ENCODE assay signal across 16 mouse cellular contexts in the genomic region with DNA sequence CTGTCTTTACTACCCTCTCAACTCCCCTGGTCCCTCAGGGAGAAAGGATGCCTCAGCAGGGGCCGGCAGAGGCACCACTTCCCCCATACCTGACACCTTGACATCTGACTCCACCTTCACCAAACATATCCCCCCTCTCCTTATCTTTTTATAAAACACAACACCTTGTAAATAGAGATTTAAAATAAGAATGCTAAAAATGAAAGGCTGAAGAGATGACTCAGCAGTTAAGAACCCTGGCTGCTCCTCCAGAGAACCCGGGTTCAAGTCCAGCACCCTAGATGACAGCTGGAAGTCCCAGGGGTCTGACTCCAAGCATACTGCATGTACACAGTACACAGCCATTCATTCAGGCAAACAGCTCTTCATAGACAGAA. TPM values are rescaled to one million over a fixed set of nuclear protein-coding genes. Genes with fewer than 3 reads are reported as not detected.
DNase-seq lines count a peak whose midpoint lies in the region; ATAC-seq and TF ChIP-seq lines count a peak whose summit lies in the region.
"Had no signal": no experiment of that assay in that cellular context is flagged by ENCODE, and none has a peak within 500 bp of the region (broad histone marks: within the 10 kb centered on the region; RNA-seq: fewer than 3 reads in every experiment).

No protein-coding gene starts in this region.

- H3K4me3 ChIP-seq in forebrain, embryonic 13.5 days, result no peak overlapping the region
- H3K4me3 ChIP-seq in forebrain, embryonic 16.5 days (replicated peaks; ENCODE audit: low read length), result no peak overlapping the region
- no peak overlapping the region for H3K4me3 ChIP-seq in lung, embryonic 14.5 days (ENCODE audit: low read depth, low read length)
- H3K4me3 ChIP-seq in bone marrow, adult 2 months (replicated peaks; ENCODE audit: control insufficient read depth, low read depth, low read length), result no peak overlapping the region
- H3K4me3 ChIP-seq in liver, embryonic 15.5 days (replicated peaks), result peak overlapping the region; percentile 28
- H3K4me3 ChIP-seq: forebrain, embryonic 15.5 days; layer of hippocampus, adult 2 months had no signal

- no peak overlapping the region for H3K4me2 ChIP-seq in forebrain, embryonic 13.5 days
- H3K4me2 ChIP-seq in forebrain, embryonic 16.5 days (ENCODE audit: low read length), result no peak overlapping the region
- peak overlapping the region; percentile 34 for H3K4me2 ChIP-seq in lung, embryonic 14.5 days
- peak overlapping the region; percentile 69 for H3K4me2 ChIP-seq in liver, embryonic 15.5 days
- H3K4me2 ChIP-seq: forebrain, embryonic 15.5 days had no signal

- ATAC-seq in forebrain, embryonic 13.5 days, result no peak
- ATAC-seq in forebrain, embryonic 16.5 days, result no peak
- ATAC-seq in lung, embryonic 14.5 days (ENCODE audit: insufficient read depth), result no peak
- ATAC-seq in liver, embryonic 15.5 days (ENCODE audit: insufficient read depth), result no peak
- no peak for ATAC-seq in CD4-positive, CD25-positive, alpha-beta regulatory T cell, adult 4 months
- ATAC-seq: forebrain, embryonic 15.5 days; inflammation-experienced regulatory T-cells, adult 6 months had no signal

- H3K27ac ChIP-seq in forebrain, embryonic 13.5 days, result no peak overlapping the region
- no peak overlapping the region for H3K27ac ChIP-seq in forebrain, embryonic 16.5 days (ENCODE audit: low read length)
- no peak overlapping the region for H3K27ac ChIP-seq in lung, embryonic 14.5 days (ENCODE audit: low read depth)
- H3K27ac ChIP-seq in bone marrow, adult 2 months (ENCODE audit: control insufficient read depth, insufficient read depth, low read depth, low read length, poor library complexity), result peak overlapping the region; percentile 76
- peak overlapping the region; percentile 87 for H3K27ac ChIP-seq in liver, embryonic 15.5 days (replicated peaks)
- H3K27ac ChIP-seq: forebrain, embryonic 15.5 days; layer of hippocampus, adult 2 months had no signal

- H3K9me3 ChIP-seq in forebrain, embryonic 13.5 days (replicated peaks), result no peaks in the 10 kb centered on the region
- H3K9me3 ChIP-seq in forebrain, embryonic 16.5 days (ENCODE audit: control insufficient read depth, low read length), result no peaks in the 10 kb centered on the region
- H3K9me3 ChIP-seq in lung, embryonic 14.5 days (ENCODE audit: low read depth, low read length), result no peaks in the 10 kb centered on the region
- H3K9me3 ChIP-seq in liver, embryonic 15.5 days (replicated peaks), result no peaks in the 10 kb centered on the region
- H3K9me3 ChIP-seq: forebrain, embryonic 15.5 days had no signal

- H3K4me1 ChIP-seq in forebrain, embryonic 13.5 days, result peaks cover 14% of the 10 kb centered on the region
- H3K4me1 ChIP-seq in forebrain, embryonic 16.5 days (replicated peaks; ENCODE audit: control insufficient read depth, insufficient read depth, low read length), result peaks cover 15% of the 10 kb centered on the region
- H3K4me1 ChIP-seq in lung, embryonic 14.5 days (ENCODE audit: insufficient read depth), result peaks cover 10% of the 10 kb centered on the region; the same call in 1 of the 2 replicates
- peaks cover 4% of the 10 kb centered on the region for H3K4me1 ChIP-seq in bone marrow, adult 2 months (ENCODE audit: control insufficient read depth, insufficient read depth, low read length)
- H3K4me1 ChIP-seq in liver, embryonic 15.5 days (replicated peaks), result peaks cover 70% of the 10 kb centered on the region

- H3K27me3 ChIP-seq in forebrain, embryonic 13.5 days, result peaks cover 3% of the 10 kb centered on the region; the same call in 1 of the 2 replicates
- 0 out of 2 replicates have a peak, but pooled peaks cover 2% of the 10 kb centered on the region for H3K27me3 ChIP-seq in forebrain, embryonic 16.5 days (replicated peaks; ENCODE audit: control insufficient read depth, insufficient read depth, low read length)
- H3K27me3 ChIP-seq in lung, embryonic 14.5 days (ENCODE audit: insufficient read depth, low read length), result no peaks in the 10 kb centered on the region
- H3K27me3 ChIP-seq in liver, embryonic 15.5 days, result no peaks in the 10 kb centered on the region
- H3K27me3 ChIP-seq: forebrain, embryonic 15.5 days had no signal

- peak overlapping the region; percentile 26; the same call in 1 of the 2 replicates for H3K9ac ChIP-seq in forebrain, embryonic 13.5 days
- H3K9ac ChIP-seq in forebrain, embryonic 16.5 days (replicated peaks; ENCODE audit: low read depth, low read length), result no peak overlapping the region
- no peak overlapping the region for H3K9ac ChIP-seq in lung, embryonic 14.5 days
- H3K9ac ChIP-seq in liver, embryonic 15.5 days, result peak overlapping the region; percentile 47
- H3K9ac ChIP-seq: forebrain, embryonic 15.5 days had no signal

- H3K36me3 ChIP-seq in forebrain, embryonic 13.5 days (ENCODE audit: poor library complexity, severe bottlenecking), result peaks cover 7% of the 10 kb centered on the region
- H3K36me3 ChIP-seq in forebrain, embryonic 16.5 days (ENCODE audit: control insufficient read depth, insufficient read depth), result peaks cover 4% of the 10 kb centered on the region; the same call in 1 of the 2 replicates
- peaks cover 9% of the 10 kb centered on the region for H3K36me3 ChIP-seq in lung, embryonic 14.5 days (ENCODE audit: insufficient read depth)
- H3K36me3 ChIP-seq in liver, embryonic 15.5 days (replicated peaks), result peaks cover 7% of the 10 kb centered on the region

- no peak for DNase-seq in lung, embryonic 14.5 days
- no peak for DNase-seq in lung, postnatal 25 days (ENCODE audit: low spot score)
- no peak for DNase-seq in adrenal gland, postnatal 36 days
- DNase-seq: adrenal gland, postnatal 14 days; cerebellum, adult 11 months had no signal

- no peak for TF ChIP-seq POLR2A in bone marrow, adult 2 months (IDR thresholded peaks at IDR 0.05; ENCODE audit: borderline replicate concordance, control insufficient read depth, low read depth, low read length)

- 66% methylated on average over 2 of the region's 2 CpGs for WGBS in forebrain, embryonic 13.5 days
- 65% methylated on average over 2 of the region's 2 CpGs for WGBS in forebrain, embryonic 16.5 days
- WGBS in lung, embryonic 14.5 days, result 52% methylated on average over 2 of the region's 2 CpGs
- WGBS in bone marrow, adult 2 months, result 32% methylated on average over 2 of the region's 2 CpGs
- WGBS in liver, embryonic 15.5 days (ENCODE audit: insufficient replicate concordance), result 12% methylated on average over 2 of the region's 2 CpGs

- TF ChIP-seq CTCF in lung, embryonic 14.5 days (IDR thresholded peaks at IDR 0.05; ENCODE audit: low read depth), result no peak
- TF ChIP-seq CTCF in bone marrow, adult 2 months (IDR thresholded peaks at IDR 0.05; ENCODE audit: control insufficient read depth, insufficient read depth, low read length), result no peak

RNA-seq across cellular contexts. Expression of a gene that starts 3.4 kb away (rescaled TPM):
- 1,477 and 1,490 TPM in 2 replicates for polyA plus RNA-seq in forebrain, embryonic 13.5 days (2015; fragmentation: Nextera tagmentation; extraction: Ambion mirVana)
- 1,235 and 1,237 TPM in 2 replicates for polyA plus RNA-seq in forebrain, embryonic 16.5 days (2015; fragmentation: Nextera tagmentation; extraction: Ambion mirVana)
- 829 and 905 TPM in 2 replicates for polyA plus RNA-seq in lung, embryonic 14.5 days (2014; fragmentation: Nextera tagmentation; extraction: Ambion mirVana)
- polyA plus RNA-seq in bone marrow, adult 2 months (2011; ENCODE audit: insufficient read depth, insufficient read length, low replicate concordance, missing spikeins), result 294 and 808 TPM in 2 replicates
- polyA plus RNA-seq in liver, embryonic 15.5 days (2015; fragmentation: Nextera tagmentation; extraction: Ambion mirVana), result 464 and 536 TPM in 2 replicates
- 100 to 1,000 TPM; 140 to 181 TPM for polyA plus RNA-seq in CD4-positive, CD25-positive, alpha-beta regulatory T cell, adult 4 months (2017; shearing (Covaris generic))
- 100 to 1,000 TPM; 501 to 911 TPM for total RNA-seq in adrenal gland, postnatal 36 days (2021)

RNA-seq across cellular contexts. Expression of a gene that starts 16.7 kb away (rescaled TPM):
- polyA plus RNA-seq in forebrain, embryonic 13.5 days (2015; fragmentation: Nextera tagmentation; extraction: Ambion mirVana), result 0.25 and 0.53 TPM in 2 replicates
- polyA plus RNA-seq in forebrain, embryonic 16.5 days (2015; fragmentation: Nextera tagmentation; extraction: Ambion mirVana), result 0.23 and 0.26 TPM in 2 replicates
- polyA plus RNA-seq in lung, embryonic 14.5 days (2014; fragmentation: Nextera tagmentation; extraction: Ambion mirVana), result 0.34 TPM in 1 of 2 replicates, not detected in the other
- polyA plus RNA-seq in bone marrow, adult 2 months (2011; ENCODE audit: insufficient read depth, insufficient read length, low replicate concordance, missing spikeins), result not detected in 2 replicates
- polyA plus RNA-seq in liver, embryonic 15.5 days (2015; fragmentation: Nextera tagmentation; extraction: Ambion mirVana), result not detected in 2 replicates
- polyA plus RNA-seq in CD4-positive, CD25-positive, alpha-beta regulatory T cell, adult 4 months (2017; shearing (Covaris generic)), result under 1 TPM in 1 of 2 experiments, not detected in 1; 0.70 TPM
- total RNA-seq in adrenal gland, postnatal 36 days (2021), result not detected
- total RNA-seq: adrenal gland, postnatal 14 days; granulocyte monocyte progenitor cell, adult 5-6 weeks; layer of hippocampus, adult 2 months; left cerebral cortex, postnatal 36 days; neutrophil, adult 5-6 weeks had no signal

RNA-seq across cellular contexts. Expression of a gene that starts 38.6 kb away (rescaled TPM):
- polyA plus RNA-seq in forebrain, embryonic 13.5 days (2015; fragmentation: Nextera tagmentation; extraction: Ambion mirVana), result 26.9 and 29.9 TPM in 2 replicates
- 30.1 and 30.9 TPM in 2 replicates for polyA plus RNA-seq in forebrain, embryonic 16.5 days (2015; fragmentation: Nextera tagmentation; extraction: Ambion mirVana)
- 23.3 and 25.4 TPM in 2 replicates for polyA plus RNA-seq in lung, embryonic 14.5 days (2014; fragmentation: Nextera tagmentation; extraction: Ambion mirVana)
- polyA plus RNA-seq in bone marrow, adult 2 months (2011; ENCODE audit: insufficient read depth, insufficient read length, low replicate concordance, missing spikeins), result 7.8 and 16.6 TPM in 2 replicates
- polyA plus RNA-seq in liver, embryonic 15.5 days (2015; fragmentation: Nextera tagmentation; extraction: Ambion mirVana), result 8.6 and 9.1 TPM in 2 replicates
- 10 to 100 TPM; 30.2 to 34.0 TPM for polyA plus RNA-seq in CD4-positive, CD25-positive, alpha-beta regulatory T cell, adult 4 months (2017; shearing (Covaris generic))
- 10 to 100 TPM; 44.1 to 45.3 TPM for total RNA-seq in adrenal gland, postnatal 36 days (2021)

Comparison
In these comparisons a context has a peak if more than half of its experiments do, and no peak if none do; other contexts are left out.
1. H3K9ac ChIP-seq: peak in forebrain, embryonic 13.5 days (single experiment) and liver, embryonic 15.5 days (single experiment); none in forebrain, embryonic 16.5 days (single experiment) and lung, embryonic 14.5 days (single experiment).
2. H3K27ac ChIP-seq: peak in bone marrow, adult 2 months (single experiment) and liver, embryonic 15.5 days (single experiment); none in forebrain, embryonic 13.5 days (single experiment), forebrain, embryonic 16.5 days (single experiment) and lung, embryonic 14.5 days (single experiment).
3. H3K4me2 ChIP-seq: peak in lung, embryonic 14.5 days (single experiment) and liver, embryonic 15.5 days (single experiment); none in forebrain, embryonic 13.5 days (single experiment) and forebrain, embryonic 16.5 days (single experiment).